Mouse (Mus musculus) layer of hippocampus, adult 18-20 months (tissue): ENCODE results near the gene Xlr5c. TPM values are rescaled to one million over a fixed set of nuclear protein-coding genes. Genes with fewer than 3 reads are reported as not detected.
"Not testable (repeated sequence)": the region's sequence is repeated elsewhere in the genome, so short reads cannot be mapped to it uniquely, and the experiment has no call there.

ENCODE experiments used
- DNase-seq, 2 experiments: peaks; one replicate each; pipeline ENCODE4 v3.0.0; 2022; ENCODE audit warnings: low spot score in 2 of 2
- long read RNA-seq: library from polyadenylated mRNA; stranded (forward); transcript quantifications from one replicate; pipeline ENCODE4 v2.0.0, GENCODE M21; 2021
- total RNA-seq, 2 experiments: library from RNA; stranded (reverse); gene quantifications; 2 replicates each; pipeline ENCODE4 v1.2.3; 2021

Gene Xlr5c
- not detected for total RNA-seq
- long read RNA-seq: 0 reads

DNA sequence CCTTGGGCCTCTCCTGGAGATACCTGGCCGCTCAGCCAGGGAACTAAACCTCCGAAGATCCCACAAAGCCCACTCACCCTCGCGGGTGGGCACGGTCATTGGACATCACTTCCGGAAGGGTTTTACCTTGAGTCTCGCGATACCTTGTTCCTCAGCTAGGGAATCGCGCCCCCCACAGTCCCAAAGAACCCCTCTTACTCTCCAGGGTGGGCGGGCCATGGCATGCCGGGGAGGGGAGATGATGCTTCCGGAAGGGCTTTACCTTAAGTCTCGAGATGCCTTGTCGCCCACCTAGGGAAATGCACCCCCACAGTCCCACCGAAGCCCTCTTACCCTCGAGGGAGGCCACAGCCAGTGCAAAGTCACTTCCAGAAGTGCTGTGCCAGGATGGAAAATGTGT lies at the start of gene Xlr5c, which contains the start of gene Xlr5a:
Gene Xlr5c, minus strand, starts transcription at position 101 of the 400 bp plus-strand sequence.
Gene Xlr5a, minus strand, starts transcription at position 101 of the 400 bp plus-strand sequence.
- DNase-seq: not testable (repeated sequence)

DNA sequence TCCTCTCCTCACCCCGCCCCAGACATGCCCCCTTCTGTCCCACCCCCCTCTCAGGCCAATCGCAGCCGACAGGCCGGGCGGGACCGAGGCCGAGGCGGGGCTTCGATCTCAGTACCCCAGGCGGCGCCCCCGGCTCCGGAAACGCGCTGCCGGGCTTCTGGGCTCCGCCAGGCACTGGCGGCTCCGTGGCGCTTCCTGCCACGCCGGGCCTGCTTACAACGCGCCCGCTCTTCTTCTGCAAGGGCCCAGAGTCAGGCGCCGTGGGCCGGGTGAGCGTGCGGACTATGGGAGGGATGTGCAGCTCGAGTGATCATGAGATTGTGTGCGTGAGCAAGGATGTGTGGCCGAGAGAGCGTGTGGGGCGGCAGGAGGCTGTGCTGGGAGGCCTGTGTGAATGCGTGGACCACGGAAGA lies 49.7 kb upstream of the Xlr5c start, which contains the start of gene Zfp275:
Gene Zfp275, plus strand, starts transcription at position 139 of the 413 bp plus-strand sequence.
- DNase-seq: peak; percentile 48 to 62

DNA sequence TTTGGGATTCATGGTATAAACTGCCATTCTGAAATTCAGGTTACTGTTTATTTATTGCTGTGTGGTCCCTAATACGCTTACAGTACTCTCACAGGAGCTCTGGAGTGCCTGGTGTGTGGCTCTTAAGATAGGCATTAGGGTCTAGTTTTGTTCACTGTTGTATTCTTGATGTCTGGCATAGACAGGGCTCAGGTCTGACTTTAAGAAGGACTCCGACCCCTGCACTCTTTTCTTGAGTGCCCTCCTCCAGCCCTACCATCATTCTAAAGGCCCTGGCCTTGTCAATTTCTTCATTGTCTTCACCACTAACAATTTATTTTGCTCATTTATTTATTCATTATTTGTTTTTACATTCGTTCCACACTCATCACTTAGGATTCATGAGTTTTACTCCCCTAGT lies 49.3 kb upstream of the Xlr5c start:
- DNase-seq: no peak

DNA sequence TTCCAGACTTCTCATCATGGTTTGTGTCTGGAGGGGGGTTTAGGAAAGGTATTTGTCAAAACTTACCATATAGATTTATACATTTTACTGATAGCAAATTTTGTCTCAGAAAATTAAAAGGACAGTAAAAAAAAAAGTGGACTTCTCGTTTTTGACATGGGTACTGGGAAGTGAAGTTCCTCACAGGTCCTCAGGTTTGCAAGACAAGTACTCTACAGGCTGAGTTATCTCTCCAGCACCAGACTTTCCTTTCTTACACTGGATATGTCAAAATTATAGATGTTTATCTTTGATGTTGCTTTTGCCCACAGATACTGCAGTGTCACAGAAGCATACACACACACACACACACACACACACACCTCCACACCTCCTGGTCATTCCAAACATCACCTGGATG lies 48.7 kb upstream of the Xlr5c start:
- DNase-seq: no peak

DNA sequence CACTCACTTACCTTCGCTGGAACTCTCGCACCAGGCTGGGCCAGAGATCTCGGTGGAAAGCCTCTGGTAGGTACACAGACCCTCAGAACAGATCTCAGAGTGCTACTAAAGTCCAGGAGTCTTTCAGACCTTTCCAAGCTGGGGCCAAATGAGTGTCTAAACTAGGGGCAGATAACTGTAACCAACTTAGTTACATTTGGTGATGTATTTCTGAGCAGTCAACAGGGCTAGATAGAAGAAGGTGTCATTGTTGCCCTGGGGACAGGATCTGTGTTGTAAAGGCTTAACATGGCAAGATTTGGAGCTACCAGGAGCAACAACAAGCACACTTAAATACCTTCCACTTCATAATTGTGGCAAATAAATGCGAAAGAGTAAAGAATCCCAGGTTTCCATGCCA lies 44.0 kb upstream of the Xlr5c start, which contains the start of gene Gm45015:
Gene Gm45015, minus strand, starts transcription at position 101 of the 400 bp plus-strand sequence.
- DNase-seq: no peak

DNA sequence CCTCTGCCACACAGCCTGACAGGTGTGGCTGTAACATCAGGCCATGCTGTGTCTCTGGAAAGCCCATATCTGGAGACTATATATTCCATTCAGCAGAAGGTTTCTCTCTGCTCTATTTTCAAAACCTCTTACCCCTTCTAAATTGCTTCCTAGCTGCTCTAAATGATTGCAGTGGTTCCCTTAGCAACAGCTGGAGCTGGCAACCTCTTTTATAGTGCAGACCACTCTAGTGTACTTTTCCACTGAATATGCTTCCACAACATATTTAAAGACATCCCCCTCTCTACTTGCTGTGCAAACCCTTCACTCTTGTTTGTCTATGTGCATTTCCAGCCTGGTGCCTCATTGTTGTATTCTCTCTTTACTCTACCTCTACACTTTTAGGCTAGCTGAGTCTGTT lies 40.8 kb upstream of the Xlr5c start:
- no peak for DNase-seq

DNA sequence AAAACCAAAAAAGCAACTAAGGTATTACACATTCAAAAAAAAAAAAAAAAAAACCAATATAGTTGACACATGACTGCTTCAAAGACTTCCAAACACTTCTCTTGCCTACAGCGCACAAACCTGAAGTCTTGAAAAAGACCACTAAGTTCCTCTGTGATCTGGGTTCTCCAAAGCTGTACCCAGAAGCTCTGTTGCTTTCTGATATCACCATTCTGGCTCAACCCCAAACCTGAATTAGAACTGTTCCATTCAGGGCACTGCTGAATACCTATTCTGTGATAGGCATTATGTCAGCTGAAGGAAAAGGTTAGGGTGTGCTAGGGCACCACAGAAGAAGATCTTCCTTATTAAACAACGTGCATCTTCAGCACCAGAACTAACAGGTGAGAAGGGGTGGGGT lies 34.4 kb upstream of the Xlr5c start:
- DNase-seq: no peak

DNA sequence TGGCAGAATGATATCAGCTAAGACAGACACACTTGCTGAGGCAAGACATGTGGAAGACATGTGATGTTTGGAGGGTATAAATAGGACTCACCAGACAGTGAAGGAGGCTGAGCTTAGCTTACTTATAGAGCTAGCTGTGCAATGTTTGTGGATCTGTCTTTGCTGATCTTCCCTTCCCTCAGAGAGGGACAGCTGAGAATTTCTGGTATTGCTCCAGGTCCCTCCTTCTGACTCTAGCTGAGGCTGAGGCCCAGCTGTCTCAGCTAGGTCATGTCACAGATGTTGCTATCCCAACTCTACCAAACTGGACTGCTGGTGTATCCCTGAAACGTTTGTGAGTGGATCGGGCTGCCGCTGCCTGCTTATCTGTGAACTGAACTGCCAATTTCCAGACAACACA lies 28.3 kb upstream of the Xlr5c start:
- no peak for DNase-seq

DNA sequence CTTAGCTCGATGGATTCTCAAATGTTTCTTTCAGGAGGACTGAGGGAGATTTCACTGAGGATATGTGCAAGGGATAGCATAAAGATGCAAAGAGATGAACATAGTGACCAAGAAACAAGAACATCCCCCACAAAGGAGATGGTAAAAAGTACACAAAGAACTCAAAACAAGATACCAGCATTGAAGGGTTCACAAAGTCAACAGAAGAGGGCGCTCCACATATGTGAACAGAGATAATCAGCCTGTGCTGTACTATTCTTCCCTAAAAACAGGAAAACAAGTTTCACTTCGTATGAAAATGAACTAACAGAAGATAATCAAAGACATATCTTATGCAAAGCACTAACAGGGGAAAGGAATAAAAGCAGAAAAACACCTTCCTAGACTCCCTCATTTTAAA lies 19.7 kb upstream of the Xlr5c start:
- peak in 1 of 2 experiments; percentile 51 for DNase-seq

DNA sequence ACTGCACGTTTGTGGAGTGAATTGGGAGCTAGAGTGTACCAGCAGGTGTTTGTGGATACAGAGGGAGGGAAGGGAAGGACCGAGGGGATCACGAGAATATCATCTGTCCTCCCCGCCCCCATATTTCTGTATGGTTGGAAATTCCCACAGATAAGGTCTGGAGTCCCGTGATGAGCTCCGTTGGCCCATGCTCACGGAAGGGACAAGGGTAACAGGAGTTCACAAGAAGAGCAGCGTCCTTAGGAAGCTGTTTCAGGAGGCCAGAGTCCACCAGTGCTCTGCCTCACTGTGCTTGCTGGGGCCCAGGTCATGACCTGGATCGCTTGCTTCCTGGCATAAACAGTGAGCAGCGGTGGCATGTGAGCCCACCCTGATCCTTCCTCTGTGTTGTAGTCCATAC lies 3.0 kb upstream of the Xlr5c start:
- DNase-seq: not testable (repeated sequence)

DNA sequence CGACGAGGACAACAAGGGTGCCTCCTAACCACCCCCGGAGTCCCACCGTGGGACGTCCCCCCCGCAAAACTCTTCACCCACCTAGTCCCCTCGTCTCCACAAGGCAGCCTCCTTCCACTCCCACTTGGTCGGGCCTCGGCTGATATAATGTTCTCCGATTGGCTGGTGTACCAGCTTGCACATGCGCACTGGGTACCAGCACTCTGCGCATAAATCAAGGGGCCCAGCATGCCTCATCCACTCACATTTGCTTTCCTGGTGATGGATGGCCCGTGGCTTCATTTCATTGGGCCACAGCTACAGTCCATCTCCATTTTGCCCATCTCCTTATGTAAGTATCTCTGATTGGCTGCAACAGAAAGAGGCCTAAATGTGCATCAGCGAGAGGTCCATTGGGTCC lies 27.5 kb downstream of the Xlr5c start, which contains the start of gene Xlr3c:
Gene Xlr3c, minus strand, starts transcription at position 121 of the 400 bp plus-strand sequence.
- DNase-seq: not testable (repeated sequence)

DNA sequence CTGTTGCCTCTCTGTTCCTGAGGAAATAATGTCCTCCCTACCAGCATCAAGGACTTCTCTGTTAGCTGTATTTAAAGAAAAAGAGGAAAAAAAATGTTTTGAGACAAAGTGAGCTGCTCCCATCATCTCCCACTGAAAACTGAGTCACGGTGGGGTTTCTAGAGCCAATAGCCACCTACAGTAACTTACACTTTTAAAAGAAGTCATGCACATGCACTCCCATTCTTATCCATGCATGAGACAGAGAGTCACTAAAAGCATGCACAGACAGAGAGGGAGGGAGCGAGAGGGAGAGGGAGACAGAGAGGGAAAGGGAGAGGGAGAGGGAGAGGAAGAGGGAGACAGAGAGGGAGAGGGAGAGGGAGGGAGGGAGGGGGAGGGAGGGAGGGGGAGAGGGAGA lies 30.3 kb downstream of the Xlr5c start:
- not testable (repeated sequence) for DNase-seq

DNA sequence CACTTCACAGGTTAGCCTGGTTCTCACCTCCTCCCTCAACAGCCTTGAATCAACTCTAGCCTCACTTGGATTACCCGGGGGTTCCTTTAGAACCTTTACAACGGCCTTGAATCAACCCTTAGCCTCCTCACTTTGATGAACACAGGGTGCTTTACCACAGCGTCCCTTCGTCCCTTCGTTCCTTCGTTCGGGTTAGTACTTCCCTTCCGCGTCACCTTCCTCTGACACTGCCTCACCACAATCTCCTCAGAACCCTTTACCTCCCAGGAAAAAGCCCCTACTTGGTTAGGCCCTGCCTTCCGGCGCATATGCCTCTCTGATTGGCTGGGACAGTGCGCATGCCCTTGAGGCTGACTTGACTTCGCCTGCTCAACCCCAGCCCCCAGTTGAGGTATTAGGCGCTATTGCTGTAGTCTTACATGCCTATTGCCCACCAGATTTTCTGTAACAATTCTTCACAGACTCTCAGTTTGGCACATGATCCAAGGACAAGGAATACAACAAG lies 49.9 kb downstream of the Xlr5c start, which contains the start of gene Xlr4c:
Gene Xlr4c, minus strand, starts transcription at position 310 of the 505 bp plus-strand sequence.
- DNase-seq: not testable (repeated sequence)

Other genes with a start within 250 kb of the Xlr5c start
- 10 to 100 TPM; 16.0 to 19.9 TPM for gene Pnma3, start 228.2 kb downstream of the Xlr5c start, total RNA-seq
- not detected for gene Xlr4a, start 210.5 kb downstream of the Xlr5c start, total RNA-seq
- gene Xlr3a, start 195.9 kb downstream of the Xlr5c start, total RNA-seq: 1 to 10 TPM in 1 of 2 experiments, under 1 TPM in 1; 0.94 to 2.7 TPM
- 1 to 10 TPM; 2.3 to 3.2 TPM for gene Gm14685, start 175.9 kb downstream of the Xlr5c start, total RNA-seq
- gene Xlr5b, start 144.2 kb downstream of the Xlr5c start, total RNA-seq: not detected
- 1 to 10 TPM in 1 of 2 experiments, under 1 TPM in 1; 0.62 to 2.7 TPM for gene DXBay18, start 143.5 kb downstream of the Xlr5c start, total RNA-seq
- not detected for gene Spin2d, start 116.0 kb downstream of the Xlr5c start, total RNA-seq
- 10 to 100 TPM in 1 of 2 experiments, under 1 TPM in 1; 0.69 to 14.7 TPM for gene Xlr3b, start 100.8 kb downstream of the Xlr5c start, total RNA-seq
- gene Xlr4b, start 78.6 kb downstream of the Xlr5c start, total RNA-seq: 1 to 10 TPM in 1 of 2 experiments, not detected in 1; 1.2 TPM
- gene F8a, start 64.7 kb downstream of the Xlr5c start, total RNA-seq: 10 to 100 TPM; 14.9 to 15.2 TPM
- under 1 TPM in 1 of 2 experiments, not detected in 1; 0.86 TPM for gene Xlr4c, start 49.8 kb downstream of the Xlr5c start, total RNA-seq
- not detected for gene Xlr3c, start 27.6 kb downstream of the Xlr5c start, total RNA-seq
- not detected for gene Xlr5a, start within 50 bp of the Xlr5c start, total RNA-seq
- gene Gm45015, start 43.9 kb upstream of the Xlr5c start, total RNA-seq: not detected
- 10 to 100 TPM; 10.7 to 12.6 TPM for gene Zfp275, start 49.6 kb upstream of the Xlr5c start, total RNA-seq
- not detected for gene Gm18336, start 105.8 kb upstream of the Xlr5c start, total RNA-seq
- gene Zfp92, start 118.1 kb upstream of the Xlr5c start, total RNA-seq: 1 to 10 TPM; 1.8 to 3.0 TPM
- not detected for gene Trex2, start 142.4 kb upstream of the Xlr5c start, total RNA-seq
- 10 to 100 TPM in 1 of 2 experiments, 1 to 10 TPM in 1; 8.9 to 11.4 TPM for gene Haus7, start 166.1 kb upstream of the Xlr5c start, total RNA-seq
- gene Bgn, start 190.6 kb upstream of the Xlr5c start, total RNA-seq: 10 to 100 TPM; 12.0 to 12.6 TPM
- 100 to 1,000 TPM; 146 to 149 TPM for gene Atp2b3, start 210.1 kb upstream of the Xlr5c start, total RNA-seq